Mouse (Mus musculus) hindlimb bud, embryonic 11.5 days (tissue): ENCODE measurements at regions not wholly inside any gene's neighbourhood (a gene's known extent, or its start where the extent isn't known, plus 50 kb on each side); places are given as distances from the start of the nearest gene placed in this dataset.

ENCODE experiments used
- DNase-seq: peaks from one replicate; pipeline ENCODE4 v3.0.0-alpha.2; 2012; ENCODE audit warnings: low read depth, low spot score; ENCODE audit errors: extremely low spot score

- DNase-seq: no peak
Observed at GRCm38 (mm10) chr10:74722971-74723370, 244.0 kb upstream of the Gnaz start.

DNA sequence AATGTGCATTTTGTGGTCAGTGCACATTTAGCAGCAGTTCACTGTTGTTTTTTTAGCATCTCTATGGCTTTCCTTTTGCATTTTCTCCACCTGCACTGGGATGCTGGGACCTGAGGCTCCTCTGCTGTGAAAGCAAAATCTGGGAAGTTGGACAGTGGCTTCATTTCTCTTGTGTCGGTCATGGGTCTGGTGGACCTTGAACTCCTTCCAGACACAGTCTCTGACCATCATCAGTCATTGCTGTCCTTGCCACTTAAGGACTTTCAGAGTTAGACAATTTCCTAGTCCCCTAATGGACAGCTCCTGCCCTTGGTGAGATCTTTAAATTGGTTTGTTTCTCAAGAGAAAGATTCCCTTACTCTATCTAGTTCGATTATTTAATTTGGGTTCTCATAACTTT is 217.5 kb upstream of the Gnaz start:
- no peak for DNase-seq

GRCm38 (mm10) chr10:74750879-74751278 is 216.1 kb upstream of the Gnaz start:
- no peak for DNase-seq

GRCm38 (mm10) chr10:74760734-74761133 is 206.2 kb upstream of the Gnaz start:
- DNase-seq: peak; percentile 53

- DNase-seq: no peak
Observed at GRCm38 (mm10) chr10:74789245-74789644, 177.7 kb upstream of the Gnaz start.

DNA sequence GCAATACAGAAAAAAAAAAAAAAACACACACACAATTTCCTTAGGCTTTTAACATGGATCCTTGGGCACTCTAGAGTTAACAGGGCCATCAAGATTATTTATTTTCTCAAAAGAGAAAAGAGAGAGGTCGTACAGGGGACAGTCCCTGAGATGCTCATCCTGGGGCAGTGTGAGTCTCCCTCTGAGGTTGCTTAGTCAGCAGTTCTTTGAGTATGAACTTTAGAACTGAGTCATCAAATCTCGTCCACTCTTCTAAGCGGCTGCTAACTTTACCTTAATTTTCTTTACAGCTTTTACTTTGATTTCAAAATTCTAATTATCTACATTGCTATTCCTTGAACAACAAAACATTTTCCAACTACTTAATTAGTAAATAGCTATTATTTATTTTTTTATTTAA is 177.0 kb upstream of the Gnaz start:
- DNase-seq: no peak

DNA sequence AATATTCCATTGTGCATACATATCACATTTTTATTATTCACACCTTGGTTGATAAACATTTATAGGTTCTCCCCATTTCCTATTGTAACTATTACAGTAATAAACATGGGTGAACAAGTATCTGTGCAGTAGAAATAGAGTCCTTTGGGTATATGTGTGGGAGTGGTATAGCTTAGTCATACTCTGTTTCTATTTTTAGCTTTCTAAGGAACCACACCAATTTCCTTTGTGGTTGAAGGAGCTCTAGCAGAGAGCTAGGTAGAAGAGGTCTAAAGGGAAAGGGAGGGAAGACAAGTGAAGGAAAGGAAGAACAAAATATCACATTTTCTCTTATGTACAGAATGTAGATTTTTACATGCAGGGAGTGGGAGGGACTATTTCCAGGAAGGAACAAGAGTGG is 143.6 kb upstream of the Gnaz start:
- DNase-seq: no peak

- no peak for DNase-seq
Observed at GRCm38 (mm10) chr10:74834359-74834758, 132.6 kb upstream of the Gnaz start.

DNA sequence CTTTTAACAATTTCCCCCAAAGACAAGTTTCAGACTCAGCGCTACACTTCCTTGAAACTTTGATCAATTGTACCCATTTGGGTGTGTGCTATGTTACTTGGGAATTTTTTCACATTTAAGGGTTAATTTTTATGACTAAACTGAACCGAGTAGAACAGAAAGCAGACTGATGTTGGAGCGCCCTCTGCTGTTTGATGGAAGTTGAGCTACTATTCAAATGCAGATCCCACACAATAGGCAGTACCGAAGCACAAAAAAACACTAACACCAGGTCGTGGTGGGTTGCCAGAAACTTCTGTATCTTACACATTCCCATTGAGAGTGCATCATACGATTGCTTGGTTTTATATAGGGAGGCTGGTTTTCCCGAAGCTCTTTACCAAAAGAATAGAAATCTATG is 118.6 kb upstream of the Gnaz start:
- DNase-seq: peak; percentile 75

- no peak for DNase-seq
Observed at GRCm38 (mm10) chr10:74854991-74855664, 111.8 kb upstream of the Gnaz start.
